9 mouse cellular contexts compared by ENCODE assay signal in the genomic region with DNA sequence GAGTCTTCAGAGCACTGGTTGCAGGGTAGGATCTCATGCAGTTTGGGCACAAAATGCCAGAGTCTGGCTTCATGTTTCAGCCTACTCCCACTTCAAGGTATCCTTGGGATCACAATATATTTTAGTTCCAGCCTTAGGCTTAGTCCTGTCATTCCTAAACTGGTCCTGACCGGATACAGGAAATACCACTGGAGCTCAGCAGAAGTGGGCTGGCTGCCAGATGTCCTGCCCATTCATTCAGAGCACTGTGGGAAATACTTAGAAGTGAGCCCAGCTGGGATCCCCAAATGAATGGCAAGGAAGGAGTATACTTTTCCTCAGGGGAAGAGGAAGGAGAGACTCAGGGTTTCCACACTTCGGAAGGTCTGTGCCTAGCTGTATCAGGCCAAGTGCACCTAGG. TPM values are rescaled to one million over a fixed set of nuclear protein-coding genes. Genes with fewer than 3 reads are reported as not detected.
DNase-seq lines count a peak whose midpoint lies in the region; ATAC-seq and TF ChIP-seq lines count a peak whose summit lies in the region.
"Had no signal": no experiment of that assay in that cellular context is flagged by ENCODE, and none has a peak within 500 bp of the region (broad histone marks: within the 10 kb centered on the region; RNA-seq: fewer than 3 reads in every experiment).

No protein-coding gene starts in this region.

- TF ChIP-seq CTCF in layer of hippocampus, adult 2 months (conservative IDR thresholded peaks at IDR 0.05) = no peak

- H3K4me2 ChIP-seq in embryonic facial prominence, embryonic 13.5 days = no peak overlapping the region
- no peak overlapping the region for H3K4me2 ChIP-seq in midbrain, embryonic 16.5 days (ENCODE audit: low read length)

- peaks cover 38% of the 10 kb centered on the region for H3K4me1 ChIP-seq in embryonic facial prominence, embryonic 13.5 days
- H3K4me1 ChIP-seq in midbrain, embryonic 16.5 days (ENCODE audit: control insufficient read depth, insufficient read depth, low read length) = peaks cover 21% of the 10 kb centered on the region

- 17% methylated on average over 2 of the region's 2 CpGs for WGBS in embryonic facial prominence, embryonic 13.5 days
- WGBS in midbrain, embryonic 16.5 days = 32% methylated on average over 2 of the region's 2 CpGs

- intact Hi-C loops in heart, postnatal 10 days (cut with DNase I) = loop anchor here (2.0 to 5.0 kb wide), 3 partner anchors 45 to 189 kb away; a partner anchor contains a TSS

- peaks cover 34% of the 10 kb centered on the region for H3K36me3 ChIP-seq in embryonic facial prominence, embryonic 13.5 days
- H3K36me3 ChIP-seq in midbrain, embryonic 16.5 days (ENCODE audit: control insufficient read depth, insufficient read depth, low read length) = no peaks in the 10 kb centered on the region

- no peaks in the 10 kb centered on the region for H3K27me3 ChIP-seq in embryonic facial prominence, embryonic 13.5 days
- H3K27me3 ChIP-seq in midbrain, embryonic 16.5 days (ENCODE audit: control insufficient read depth, insufficient read depth, low read depth, low read length) = no peaks in the 10 kb centered on the region

- peak overlapping the region; percentile 76; the same call in 1 of the 2 replicates for H3K27ac ChIP-seq in layer of hippocampus, adult 2 months
- peak overlapping the region; percentile 45 for H3K27ac ChIP-seq in embryonic facial prominence, embryonic 13.5 days
- 0 out of 2 replicates have a peak overlapping the region, but pooled peaks have one; percentile 20 for H3K27ac ChIP-seq in midbrain, embryonic 16.5 days (ENCODE audit: low read length)

- H3K9ac ChIP-seq in embryonic facial prominence, embryonic 13.5 days = no peak overlapping the region
- no peak overlapping the region for H3K9ac ChIP-seq in midbrain, embryonic 16.5 days (ENCODE audit: low read depth, low read length)

- no peaks in the 10 kb centered on the region for H3K9me3 ChIP-seq in embryonic facial prominence, embryonic 13.5 days
- no peaks in the 10 kb centered on the region for H3K9me3 ChIP-seq in midbrain, embryonic 16.5 days (replicated peaks; ENCODE audit: control insufficient read depth, low read length, poor library complexity, severe bottlenecking)

- no peak overlapping the region for H3K4me3 ChIP-seq in layer of hippocampus, adult 2 months
- H3K4me3 ChIP-seq in embryonic facial prominence, embryonic 13.5 days = no peak overlapping the region
- H3K4me3 ChIP-seq in midbrain, embryonic 16.5 days (ENCODE audit: low read depth, low read length) = no peak overlapping the region
- H3K4me3 ChIP-seq: erythroblast, embryonic 14.5 days had no signal

- DNase-seq in layer of hippocampus, adult 2 months (ENCODE audit: low spot score in 2 of 2) = no peak
- DNase-seq in layer of hippocampus, adult 9-10 months (ENCODE audit: low spot score) = no peak
- peak; percentile 64 to 71 for DNase-seq in heart, postnatal 10 days
- DNase-seq in kidney, postnatal 36 days = peak; percentile 88 to 89
- DNase-seq in c-Kit-positive CD71-positive TER-119-positive erythroid progenitor cells, embryonic 14.5 days (ENCODE audit: low spot score) = no peak

- ATAC-seq in embryonic facial prominence, embryonic 13.5 days (ENCODE audit: insufficient number of reproducible peaks, insufficient read depth, low FRiP score, low TSS enrichment, low read depth) = peak; percentile 76
- ATAC-seq in midbrain, embryonic 16.5 days = peak; percentile 39; the same call in 1 of the 2 replicates
- ATAC-seq in megakaryocyte-erythroid progenitor cell, adult 5-6 weeks (replicated peaks; ENCODE audit: low FRiP score, low TSS enrichment, poor library complexity, severe bottlenecking) = no peak

RNA-seq across cellular contexts. Expression of a gene that starts 33.3 kb away (rescaled TPM):
- 10 to 100 TPM; 32.2 to 35.8 TPM for total RNA-seq in layer of hippocampus, adult 2 months (2021)
- polyA plus RNA-seq in embryonic facial prominence, embryonic 13.5 days (2015; fragmentation: Nextera tagmentation; extraction: Ambion mirVana) = 30.2 and 32.2 TPM in 2 replicates
- 10 to 100 TPM; 12.4 to 14.1 TPM for total RNA-seq in heart, postnatal 10 days (2021)
- polyA plus RNA-seq in midbrain, embryonic 16.5 days (2015; fragmentation: Nextera tagmentation; extraction: Ambion mirVana) = 7.9 and 10.6 TPM in 2 replicates
- 0.26 TPM in 1 of 2 replicates, not detected in the other for total RNA-seq in megakaryocyte-erythroid progenitor cell, adult 5-6 weeks (2014; fragmentation: Nextera tagmentation)
- 0.11 TPM in 1 of 2 replicates, not detected in the other for total RNA-seq in megakaryocyte-erythroid progenitor cell, adult 5-6 weeks (2017)
- polyA plus RNA-seq: erythroblast, embryonic 14.5 days had no signal

RNA-seq across cellular contexts. Expression of a gene that starts 43.7 kb away (rescaled TPM):
- total RNA-seq in layer of hippocampus, adult 2 months (2021) = 1 to 10 TPM; 8.8 to 9.5 TPM
- polyA plus RNA-seq in embryonic facial prominence, embryonic 13.5 days (2015; fragmentation: Nextera tagmentation; extraction: Ambion mirVana) = 2.4 and 2.8 TPM in 2 replicates
- 1 to 10 TPM; 4.2 to 5.5 TPM for total RNA-seq in heart, postnatal 10 days (2021)
- polyA plus RNA-seq in midbrain, embryonic 16.5 days (2015; fragmentation: Nextera tagmentation; extraction: Ambion mirVana) = 3.7 and 4.0 TPM in 2 replicates
- total RNA-seq in megakaryocyte-erythroid progenitor cell, adult 5-6 weeks (2014; fragmentation: Nextera tagmentation) = 8.8 and 11.1 TPM in 2 replicates
- total RNA-seq in megakaryocyte-erythroid progenitor cell, adult 5-6 weeks (2017) = 11.4 and 12.2 TPM in 2 replicates

Comparison
In these comparisons a context has a peak if more than half of its experiments do, and no peak if none do; other contexts are left out.
1. DNase-seq: peak in heart, postnatal 10 days (2 of 2) and kidney, postnatal 36 days (2 of 2); none in layer of hippocampus, adult 2 months (0 of 2), layer of hippocampus, adult 9-10 months (single experiment) and c-Kit-positive CD71-positive TER-119-positive erythroid progenitor cells, embryonic 14.5 days (single experiment).
2. H3K27ac ChIP-seq: peak in every context shown above with its lines; median percentile 76 in layer of hippocampus, adult 2 months; 45 in embryonic facial prominence, embryonic 13.5 days; 20 in midbrain, embryonic 16.5 days.
3. RNA of a gene that starts 33.3 kb away (total RNA-seq): 32.2 to 35.8 TPM in layer of hippocampus, adult 2 months and 12.4 to 14.1 TPM in heart, postnatal 10 days; 0.11 to 0.26 TPM in megakaryocyte-erythroid progenitor cell, adult 5-6 weeks; every median in the first group is over 10 times any median in the second.